Mouse (Mus musculus) midbrain, postnatal 0 days (tissue): ENCODE measurements around the gene Hipk2. TPM values are rescaled to one million over a fixed set of nuclear protein-coding genes. Genes with fewer than 3 reads are reported as not detected.

Experiments
- ATAC-seq: fragments of 200-750 bp; cut with Nextera tagmentation; 2 replicates; pipeline ENCODE4 v1.8.0; 2017; ENCODE audit warnings: moderate number of reproducible peaks, mild to moderate bottlenecking, moderate TSS enrichment, moderate library complexity; ENCODE audit not compliant: low FRiP score
- DNase-seq: peaks from one replicate; pipeline ENCODE4 v3.0.0-alpha.2; 2015; ENCODE audit warnings: low spot score
- H3K27ac ChIP-seq: fragments of 300-500 bp; sonication (generic); 2 replicates; pipeline ENCODE4 v1.5.1; 2014; ENCODE audit warnings: low read depth, mild to moderate bottlenecking, low read length, mixed read lengths
- H3K27me3 ChIP-seq: fragments of 300-500 bp; sonication (generic); 2 replicates; pipeline ENCODE4 v1.6.1; 2014; ENCODE audit warnings: low read length, control low read depth, mixed read lengths; ENCODE audit not compliant: insufficient read depth
- H3K36me3 ChIP-seq: fragments of 300-500 bp; sonication (generic); 2 replicates; pipeline ENCODE4 v1.6.1; 2014; ENCODE audit warnings: low read length, control low read depth, mixed read lengths; ENCODE audit not compliant: insufficient read depth
- H3K4me1 ChIP-seq: fragments of 300-500 bp; sonication (generic); 2 replicates; pipeline ENCODE4 v1.6.1; 2014; ENCODE audit warnings: mild to moderate bottlenecking, control low read depth, antibody characterized with exemption, low read length, mixed read lengths; ENCODE audit not compliant: insufficient read depth
- H3K4me2 ChIP-seq: fragments of 300-500 bp; sonication (generic); 2 replicates; pipeline ENCODE4 v1.6.1; 2014; ENCODE audit warnings: low read depth, mild to moderate bottlenecking, low read length, mixed read lengths; ENCODE audit not compliant: poor library complexity, severe bottlenecking
- H3K4me3 ChIP-seq: fragments of 300-500 bp; sonication (generic); 2 replicates; pipeline ENCODE4 v1.5.1; 2014; ENCODE audit warnings: low read depth, mild to moderate bottlenecking, low read length, moderate library complexity
- H3K9ac ChIP-seq: fragments of 300-500 bp; sonication (generic); replicated peaks from 2 replicates; pipeline ENCODE4 v1.6.1; 2014; ENCODE audit warnings: mild to moderate bottlenecking, low read length, moderate library complexity, mixed read lengths; ENCODE audit not compliant: poor library complexity, severe bottlenecking
- H3K9me3 ChIP-seq: fragments of 300-500 bp; sonication (generic); 2 replicates; pipeline ENCODE4 v1.6.1; 2016; ENCODE audit warnings: low read length, control low read depth
- CTCF ChIP-seq: IDR thresholded peaks from 2 replicates; pipeline ENCODE4 v1.5.1; 2016; ENCODE audit warnings: antibody characterized with exemption, mild to moderate bottlenecking
- WGBS: fragments of 180-500 bp; shearing (Covaris S2); extraction: QIAGEN DNeasy Blood & Tissue Kit; methylation state at CpG from one replicate; pipeline ENCODE4 v1.1.7; 2014; 5-methylcytosine and 5-hydroxymethylcytosine counted together
- polyA plus RNA-seq: library from polyadenylated mRNA; unstranded; fragments of >200 nt; fragmentation: Nextera tagmentation; extraction: Ambion mirVana; gene quantifications from 2 replicates; pipeline ENCODE4 v1.2.1, GENCODE M21; 2015
- total RNA-seq: library from RNA; depleted of rRNA; stranded (reverse); fragments of >200 nt; gene quantifications from 2 replicates; pipeline ENCODE4 v1.2.3, GENCODE M21; 2014

The Hipk2 gene
- total and polyA plus RNA-seq, 2 experiments from 2014 or later, result 24.3 to 71.0 TPM

GRCm38 (mm10) chr6:38789221-38789810 lies 86.6 kb downstream of the Hipk2 start:
- no peaks in the 10 kb centered on the region; the same call in 1 of the 2 replicates for H3K36me3 ChIP-seq
- H3K27ac ChIP-seq, result no peak overlapping the region
- H3K4me2 ChIP-seq, result no peak overlapping the region
- no peaks in the 10 kb centered on the region for H3K27me3 ChIP-seq
- ATAC-seq, result no peak
- no peak for TF ChIP-seq CTCF
- H3K4me1 ChIP-seq, result no peaks in the 10 kb centered on the region; the same call in 1 of the 2 replicates
- no peak for DNase-seq
- no peak overlapping the region for H3K4me3 ChIP-seq
- WGBS, result 82% methylated on average over 5 of the region's 5 CpGs
- H3K9me3 ChIP-seq, result no peaks in the 10 kb centered on the region
- H3K9ac ChIP-seq, result no peak overlapping the region

GRCm38 (mm10) chr6:38787811-38788509 lies 88.0 kb downstream of the Hipk2 start:
- no peaks in the 10 kb centered on the region; the same call in 1 of the 2 replicates for H3K4me1 ChIP-seq
- no peaks in the 10 kb centered on the region; the same call in 1 of the 2 replicates for H3K36me3 ChIP-seq
- DNase-seq (no peak), ATAC-seq (no peak)
- no peak overlapping the region for H3K4me3 ChIP-seq
- no peak overlapping the region for H3K27ac ChIP-seq
- no peaks in the 10 kb centered on the region for H3K27me3 ChIP-seq
- H3K4me2 ChIP-seq, result no peak overlapping the region
- TF ChIP-seq CTCF, result no peak
- no peak overlapping the region for H3K9ac ChIP-seq
- WGBS, result 91% methylated on average over 6 of the region's 6 CpGs
- H3K9me3 ChIP-seq, result no peaks in the 10 kb centered on the region

- TF ChIP-seq CTCF, result no peak
- H3K27ac ChIP-seq, result no peak overlapping the region
- H3K4me2 ChIP-seq, result no peak overlapping the region
- WGBS, result 38% methylated on average over 1 of the region's 1 CpGs
- H3K9ac ChIP-seq, result no peak overlapping the region
- no peaks in the 10 kb centered on the region for H3K36me3 ChIP-seq
- DNase-seq, result no peak
- ATAC-seq, result no peak
- no peaks in the 10 kb centered on the region for H3K27me3 ChIP-seq
- H3K4me3 ChIP-seq, result no peak overlapping the region
- H3K4me1 ChIP-seq, result no peaks in the 10 kb centered on the region; the same call in 1 of the 2 replicates
- H3K9me3 ChIP-seq, result no peaks in the 10 kb centered on the region
These were observed 88.8 kb downstream of the Hipk2 start for GRCm38 (mm10) chr6:38787134-38787533.

GRCm38 (mm10) chr6:38785747-38786146 lies 90.2 kb downstream of the Hipk2 start:
- Histone ChIP-seq H3K36me3 (no peaks in the 10 kb centered on the region), H3K9ac (no peak overlapping the region), H3K4me3 (no peak overlapping the region), H3K4me2 (no peak overlapping the region), H3K27me3 (no peaks in the 10 kb centered on the region), H3K27ac (no peak overlapping the region), H3K9me3 (no peaks in the 10 kb centered on the region), H3K4me1 (no peaks in the 10 kb centered on the region; the same call in 1 of the 2 replicates)
- ATAC-seq (no peak), DNase-seq (peak; percentile 66)
- 25% methylated on average over 1 of the region's 1 CpGs for WGBS
- TF ChIP-seq CTCF, result no peak

GRCm38 (mm10) chr6:38779411-38779810 lies 96.6 kb downstream of the Hipk2 start:
- no peaks in the 10 kb centered on the region for H3K9me3 ChIP-seq
- no peak overlapping the region for H3K27ac ChIP-seq
- ATAC-seq, result no peak
- H3K36me3 ChIP-seq, result no peaks in the 10 kb centered on the region
- no peaks in the 10 kb centered on the region for H3K27me3 ChIP-seq
- no peak overlapping the region for H3K4me2 ChIP-seq
- no peak for DNase-seq
- 0 out of 2 replicates have a peak, but pooled peaks cover 4% of the 10 kb centered on the region for H3K4me1 ChIP-seq
- H3K4me3 ChIP-seq, result no peak overlapping the region
- WGBS, result 96% methylated on average over 7 of the region's 7 CpGs
- TF ChIP-seq CTCF, result peak; percentile 8; the same call in 1 of the 2 replicates
- H3K9ac ChIP-seq, result no peak overlapping the region

GRCm38 (mm10) chr6:38778887-38779286 lies 97.1 kb downstream of the Hipk2 start:
- ATAC-seq (no peak), DNase-seq (no peak)
- Histone ChIP-seq H3K4me1 (0 out of 2 replicates have a peak, but pooled peaks cover 4% of the 10 kb centered on the region), H3K27ac (no peak overlapping the region), H3K9ac (no peak overlapping the region), H3K36me3 (no peaks in the 10 kb centered on the region), H3K4me2 (no peak overlapping the region), H3K9me3 (no peaks in the 10 kb centered on the region), H3K4me3 (no peak overlapping the region), H3K27me3 (no peaks in the 10 kb centered on the region)
- TF ChIP-seq CTCF, result no peak
